In the genomic region with DNA sequence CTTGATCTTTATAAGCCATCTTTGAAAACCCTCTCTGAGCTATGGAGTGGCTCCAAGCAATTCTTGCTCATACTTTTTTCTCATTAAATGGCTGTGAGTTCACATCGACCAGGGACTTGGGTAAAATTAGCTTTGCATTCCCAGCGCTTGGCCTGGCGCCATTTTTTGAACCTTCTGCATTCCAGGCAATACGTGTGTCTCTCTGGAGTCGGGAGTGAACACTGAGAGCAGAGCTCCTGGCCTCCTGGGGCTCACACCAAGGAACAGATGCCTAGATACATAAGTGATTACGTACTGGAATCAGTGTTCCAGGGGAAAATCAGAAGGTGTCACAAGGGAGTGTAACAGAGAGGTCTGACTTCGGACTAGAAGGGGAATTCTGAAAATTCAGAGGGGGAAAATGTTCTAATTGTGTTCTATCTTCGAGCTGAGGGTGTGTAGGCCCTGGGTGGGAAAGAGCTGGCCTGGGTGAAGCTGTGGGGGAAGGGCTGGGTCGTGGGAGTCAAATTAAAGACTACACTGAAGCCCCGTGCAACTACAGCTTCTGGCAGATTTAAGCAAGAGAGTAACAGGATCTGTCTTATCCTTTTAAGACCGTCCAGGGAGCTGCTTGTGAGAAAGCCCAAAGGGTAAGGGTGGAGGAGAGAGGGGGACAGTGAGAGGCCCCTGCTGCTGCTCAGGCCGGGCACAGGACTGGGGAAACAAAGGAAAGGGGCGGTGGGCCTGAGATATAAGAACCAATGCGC, we compare ENCODE assay signal across 9 mouse cellular contexts.
DNase-seq lines count a peak whose midpoint lies in the region; ATAC-seq and TF ChIP-seq lines count a peak whose summit lies in the region.
"Had no signal": no experiment of that assay in that cellular context is flagged by ENCODE, and none has a peak within 500 bp of the region (broad histone marks: within the 10 kb centered on the region; RNA-seq: fewer than 3 reads in every experiment).

No protein-coding gene starts in this region.

- peak; percentile 79 for DNase-seq in lung, embryonic 14.5 days
- no peak for DNase-seq in lung, postnatal 10 days
- DNase-seq in embryonic facial prominence, embryonic 10.5 days (ENCODE audit: low spot score): no peak
- DNase-seq in neural tube, embryonic 11.5 days (ENCODE audit: low spot score): peak; percentile 40
- no peak for DNase-seq in spleen, adult 18-20 months

- H3K4me1 ChIP-seq in lung, embryonic 14.5 days (ENCODE audit: insufficient read depth): peaks cover 25% of the 10 kb centered on the region
- peaks cover 78% of the 10 kb centered on the region for H3K4me1 ChIP-seq in embryonic facial prominence, embryonic 10.5 days
- H3K4me1 ChIP-seq in heart, embryonic 11.5 days (ENCODE audit: control insufficient read depth, insufficient read depth, low read length): peaks cover 18% of the 10 kb centered on the region
- H3K4me1 ChIP-seq in kidney, embryonic 14.5 days (ENCODE audit: control insufficient read depth, insufficient read depth, low read length): peaks cover 43% of the 10 kb centered on the region
- H3K4me1 ChIP-seq in neural tube, embryonic 11.5 days (ENCODE audit: control insufficient read depth, insufficient read depth, low read length): peaks cover 5% of the 10 kb centered on the region; the same call in 1 of the 2 replicates

- no peak overlapping the region for H3K9ac ChIP-seq in lung, embryonic 14.5 days
- peak overlapping the region; percentile 58 for H3K9ac ChIP-seq in heart, embryonic 11.5 days (ENCODE audit: low read depth, low read length)
- H3K9ac ChIP-seq in kidney, embryonic 14.5 days (ENCODE audit: low read depth, low read length): no peak overlapping the region
- 0 out of 2 replicates have a peak overlapping the region, but pooled peaks have one; percentile 23 for H3K9ac ChIP-seq in neural tube, embryonic 11.5 days (ENCODE audit: low read length)

- no peaks in the 10 kb centered on the region for H3K9me3 ChIP-seq in lung, embryonic 14.5 days (ENCODE audit: low read depth, low read length)
- no peaks in the 10 kb centered on the region for H3K9me3 ChIP-seq in embryonic facial prominence, embryonic 10.5 days
- no peaks in the 10 kb centered on the region for H3K9me3 ChIP-seq in heart, embryonic 11.5 days (replicated peaks; ENCODE audit: control insufficient read depth, low read length)
- H3K9me3 ChIP-seq in kidney, embryonic 14.5 days (ENCODE audit: control insufficient read depth, low read length): no peaks in the 10 kb centered on the region
- no peaks in the 10 kb centered on the region for H3K9me3 ChIP-seq in neural tube, embryonic 11.5 days (ENCODE audit: control insufficient read depth, low read length)
- H3K9me3 ChIP-seq: G1E had no signal

- no peak overlapping the region for H3K4me3 ChIP-seq in lung, embryonic 14.5 days (ENCODE audit: low read depth, low read length)
- no peak overlapping the region for H3K4me3 ChIP-seq in embryonic facial prominence, embryonic 10.5 days
- H3K4me3 ChIP-seq in heart, embryonic 11.5 days (ENCODE audit: low read depth, low read length): no peak overlapping the region
- H3K4me3 ChIP-seq in kidney, embryonic 14.5 days (ENCODE audit: low read length): no peak overlapping the region
- H3K4me3 ChIP-seq in neural tube, embryonic 11.5 days (ENCODE audit: low read depth, low read length): no peak overlapping the region

- WGBS in lung, embryonic 14.5 days: 35% methylated on average over 14 of the region's 14 CpGs
- 54% methylated on average over 14 of the region's 14 CpGs for WGBS in embryonic facial prominence, embryonic 10.5 days
- 43% methylated on average over 14 of the region's 14 CpGs for WGBS in heart, embryonic 11.5 days (ENCODE audit: insufficient replicate concordance)
- 23% methylated on average over 14 of the region's 14 CpGs for WGBS in kidney, embryonic 14.5 days
- WGBS in neural tube, embryonic 11.5 days: 54% methylated on average over 14 of the region's 14 CpGs

- no peak for TF ChIP-seq CTCF in lung, embryonic 14.5 days (IDR thresholded peaks at IDR 0.05; ENCODE audit: low read depth)

- no peaks in the 10 kb centered on the region for H3K36me3 ChIP-seq in lung, embryonic 14.5 days (ENCODE audit: insufficient read depth)
- no peaks in the 10 kb centered on the region for H3K36me3 ChIP-seq in embryonic facial prominence, embryonic 10.5 days (replicated peaks)
- H3K36me3 ChIP-seq in heart, embryonic 11.5 days (ENCODE audit: control insufficient read depth, insufficient read depth, low read length): no peaks in the 10 kb centered on the region
- no peaks in the 10 kb centered on the region for H3K36me3 ChIP-seq in kidney, embryonic 14.5 days (ENCODE audit: control insufficient read depth, insufficient read depth, low read length)
- no peaks in the 10 kb centered on the region for H3K36me3 ChIP-seq in neural tube, embryonic 11.5 days (ENCODE audit: control insufficient read depth, insufficient read depth, low read length)
- H3K36me3 ChIP-seq: G1E had no signal

- H3K27me3 ChIP-seq in lung, embryonic 14.5 days (ENCODE audit: insufficient read depth, low read length): no peaks in the 10 kb centered on the region
- no peaks in the 10 kb centered on the region for H3K27me3 ChIP-seq in embryonic facial prominence, embryonic 10.5 days (replicated peaks; ENCODE audit: low read depth, poor library complexity, severe bottlenecking)
- H3K27me3 ChIP-seq in heart, embryonic 11.5 days (ENCODE audit: control insufficient read depth, insufficient read depth, low read length): no peaks in the 10 kb centered on the region
- no peaks in the 10 kb centered on the region for H3K27me3 ChIP-seq in kidney, embryonic 14.5 days (ENCODE audit: control insufficient read depth, insufficient read depth, low read length)
- H3K27me3 ChIP-seq in neural tube, embryonic 11.5 days (ENCODE audit: control insufficient read depth, insufficient read depth, low read length): no peaks in the 10 kb centered on the region

- ATAC-seq in lung, embryonic 14.5 days (ENCODE audit: insufficient read depth): no peak
- 0 out of 2 replicates have a peak, but pooled peaks have one; percentile 43 for ATAC-seq in heart, embryonic 11.5 days (replicated peaks; ENCODE audit: insufficient number of reproducible peaks, low FRiP score, low TSS enrichment)
- peak; percentile 66 for ATAC-seq in kidney, embryonic 14.5 days (ENCODE audit: low FRiP score, low TSS enrichment)
- no peak for ATAC-seq in neural tube, embryonic 11.5 days (ENCODE audit: insufficient read depth, low FRiP score, low TSS enrichment)
- no peak for ATAC-seq in monocyte, adult 5-6 weeks (replicated peaks; ENCODE audit: insufficient number of reproducible peaks, low FRiP score, low TSS enrichment, poor library complexity, severe bottlenecking)

- H3K4me2 ChIP-seq in lung, embryonic 14.5 days: no peak overlapping the region
- H3K4me2 ChIP-seq in heart, embryonic 11.5 days: no peak overlapping the region
- H3K4me2 ChIP-seq in kidney, embryonic 14.5 days (replicated peaks; ENCODE audit: low read depth, low read length): no peak overlapping the region
- H3K4me2 ChIP-seq in neural tube, embryonic 11.5 days (ENCODE audit: low read depth): no peak overlapping the region

- peak overlapping the region; percentile 75; the same call in 1 of the 2 replicates for H3K27ac ChIP-seq in lung, embryonic 14.5 days (ENCODE audit: low read depth)
- H3K27ac ChIP-seq in embryonic facial prominence, embryonic 10.5 days (replicated peaks): peak overlapping the region; percentile 85
- peak overlapping the region; percentile 72 for H3K27ac ChIP-seq in heart, embryonic 11.5 days (ENCODE audit: low read depth, low read length)
- H3K27ac ChIP-seq in kidney, embryonic 14.5 days (ENCODE audit: low read depth, low read length): peak overlapping the region; percentile 78
- no peak overlapping the region for H3K27ac ChIP-seq in neural tube, embryonic 11.5 days (ENCODE audit: low read depth, low read length)

Comparison
In these comparisons a context has a peak if more than half of its experiments do, and no peak if none do; other contexts are left out.
1. DNase-seq: peak in lung, embryonic 14.5 days (single experiment) and neural tube, embryonic 11.5 days (single experiment); none in lung, postnatal 10 days (single experiment), embryonic facial prominence, embryonic 10.5 days (single experiment) and spleen, adult 18-20 months (0 of 2).
2. ATAC-seq: peak in heart, embryonic 11.5 days (single experiment) and kidney, embryonic 14.5 days (single experiment); none in lung, embryonic 14.5 days (single experiment), neural tube, embryonic 11.5 days (single experiment) and monocyte, adult 5-6 weeks (single experiment).
3. H3K9ac ChIP-seq: peak in heart, embryonic 11.5 days (single experiment) and neural tube, embryonic 11.5 days (single experiment); none in lung, embryonic 14.5 days (single experiment) and kidney, embryonic 14.5 days (single experiment).